Mouse (Mus musculus): Measurements from ENCODE around the gene Nup62. TPM values are rescaled to one million over a fixed set of nuclear protein-coding genes. Genes with fewer than 3 reads are reported as not detected.

The Nup62 gene
- total RNA-seq, 1 experiment, result 98.0 TPM

- Histone ChIP-seq H3K4me1 (ENCODE audit: control insufficient read depth in 2 of 2, insufficient read depth in 2 of 2, low read length in 2 of 2, poor library complexity in 1 of 2) (peaks cover 0 to 22% of the 10 kb centered on the region in 2 experiments; a peak in 3 of 4 replicates), H3K9me3 (ENCODE audit: control insufficient read depth, insufficient read depth, low read depth, low read length) (no peaks in the 10 kb centered on the region), H3K27ac (ENCODE audit: insufficient read depth, low read depth, low read length, poor library complexity, severe bottlenecking) (no peak overlapping the region), H3K4me3 (ENCODE audit: insufficient read depth in 1 of 2, low read depth in 1 of 2, low read length in 2 of 2, poor library complexity in 1 of 2, severe bottlenecking in 1 of 2) (no peak overlapping the region), H3K9ac (ENCODE audit: insufficient read depth, low read depth, low read length, poor library complexity, severe bottlenecking) (no peak overlapping the region), H3K36me3 (ENCODE audit: control insufficient read depth, insufficient read depth, low read length, poor library complexity, severe bottlenecking) (peaks cover 53% of the 10 kb centered on the region)
- no peak for DNase-seq (ENCODE audit: low read depth, low spot score)
- in situ Hi-C loops (cut with MboI; ENCODE audit: low sequenced_read_pairs in 2 of 2, unreplicated experiment in 2 of 2), result no loop called here
- no peak for TF ChIP-seq CHD2 (IDR thresholded peaks at IDR 0.05; ENCODE audit: low read depth, low read length)
- TF ChIP-seq ZC3H11A (IDR thresholded peaks at IDR 0.05; ENCODE audit: borderline replicate concordance, low read depth, low read length), result no peak
- TF ChIP-seq ZNF384 (IDR thresholded peaks at IDR 0.05; ENCODE audit: low read depth, low read length), result no peak
- no peak for TF ChIP-seq MAFK (IDR thresholded peaks at IDR 0.05; ENCODE audit: insufficient read depth, low read depth, low read length)
- no peak for TF ChIP-seq HCFC1 (IDR thresholded peaks at IDR 0.05; ENCODE audit: borderline replicate concordance, insufficient read depth, low read length)
Measured at GRCm38 (mm10) chr7:44828706-44829105, 12.8 kb downstream of the Nup62 start.

GRCm38 (mm10) chr7:44832763-44833162, 16.9 kb downstream of the Nup62 start:
- no peak for TF ChIP-seq HCFC1 (IDR thresholded peaks at IDR 0.05; ENCODE audit: borderline replicate concordance, insufficient read depth, low read length)
- TF ChIP-seq ZC3H11A (IDR thresholded peaks at IDR 0.05; ENCODE audit: borderline replicate concordance, low read depth, low read length), result no peak
- no peak for TF ChIP-seq ZNF384 (IDR thresholded peaks at IDR 0.05; ENCODE audit: low read depth, low read length)
- no peak for TF ChIP-seq MAFK (IDR thresholded peaks at IDR 0.05; ENCODE audit: insufficient read depth, low read depth, low read length)
- Histone ChIP-seq H3K27ac (ENCODE audit: insufficient read depth, low read depth, low read length, poor library complexity, severe bottlenecking) (no peak overlapping the region), H3K4me1 (ENCODE audit: control insufficient read depth in 2 of 2, insufficient read depth in 2 of 2, low read length in 2 of 2, poor library complexity in 1 of 2) (peaks cover 0 to 18% of the 10 kb centered on the region in 2 experiments; a peak in 2 of 4 replicates), H3K9me3 (ENCODE audit: control insufficient read depth, insufficient read depth, low read depth, low read length) (no peaks in the 10 kb centered on the region), H3K36me3 (ENCODE audit: control insufficient read depth, insufficient read depth, low read length, poor library complexity, severe bottlenecking) (peaks cover 42% of the 10 kb centered on the region), H3K9ac (ENCODE audit: insufficient read depth, low read depth, low read length, poor library complexity, severe bottlenecking) (no peak overlapping the region), H3K4me3 (ENCODE audit: insufficient read depth in 1 of 2, low read depth in 1 of 2, low read length in 2 of 2, poor library complexity in 1 of 2, severe bottlenecking in 1 of 2) (no peak overlapping the region)
- no peak for DNase-seq (ENCODE audit: low read depth, low spot score)
- in situ Hi-C loops (cut with MboI; ENCODE audit: low sequenced_read_pairs in 2 of 2, unreplicated experiment in 2 of 2), result no loop called here

GRCm38 (mm10) chr7:44835373-44836015, 19.6 kb downstream of the Nup62 start:
- no peak overlapping the region for H3K9ac ChIP-seq (ENCODE audit: insufficient read depth, low read depth, low read length, poor library complexity, severe bottlenecking)
- H3K4me3 ChIP-seq (ENCODE audit: insufficient read depth in 1 of 2, low read depth in 1 of 2, low read length in 2 of 2, poor library complexity in 1 of 2, severe bottlenecking in 1 of 2), result no peak overlapping the region
- in situ Hi-C loops (cut with MboI; ENCODE audit: low sequenced_read_pairs in 2 of 2, unreplicated experiment in 2 of 2), result no loop called here
- no peak overlapping the region for H3K27ac ChIP-seq (ENCODE audit: insufficient read depth, low read depth, low read length, poor library complexity, severe bottlenecking)
- TF ChIP-seq CHD2 (IDR thresholded peaks at IDR 0.05; ENCODE audit: low read depth, low read length) (no peak), ZC3H11A (IDR thresholded peaks at IDR 0.05; ENCODE audit: borderline replicate concordance, low read depth, low read length) (no peak), MAFK (IDR thresholded peaks at IDR 0.05; ENCODE audit: insufficient read depth, low read depth, low read length) (no peak), HCFC1 (IDR thresholded peaks at IDR 0.05; ENCODE audit: borderline replicate concordance, insufficient read depth, low read length) (no peak), ZNF384 (IDR thresholded peaks at IDR 0.05; ENCODE audit: low read depth, low read length) (no peak)
- no peaks in the 10 kb centered on the region for H3K9me3 ChIP-seq (ENCODE audit: control insufficient read depth, insufficient read depth, low read depth, low read length)
- no peak for DNase-seq (ENCODE audit: low read depth, low spot score)
- H3K36me3 ChIP-seq (ENCODE audit: control insufficient read depth, insufficient read depth, low read length, poor library complexity, severe bottlenecking), result peaks cover 17% of the 10 kb centered on the region
- H3K4me1 ChIP-seq (ENCODE audit: control insufficient read depth in 2 of 2, insufficient read depth in 2 of 2, low read length in 2 of 2, poor library complexity in 1 of 2), result peaks cover 0 to 8% of the 10 kb centered on the region in 2 experiments; a peak in 1 of 4 replicates

- peaks cover 15% of the 10 kb centered on the region for H3K36me3 ChIP-seq (ENCODE audit: control insufficient read depth, insufficient read depth, low read length, poor library complexity, severe bottlenecking)
- H3K9ac ChIP-seq (ENCODE audit: insufficient read depth, low read depth, low read length, poor library complexity, severe bottlenecking), result no peak overlapping the region
- no peak overlapping the region for H3K4me3 ChIP-seq (ENCODE audit: insufficient read depth in 1 of 2, low read depth in 1 of 2, low read length in 2 of 2, poor library complexity in 1 of 2, severe bottlenecking in 1 of 2)
- H3K27ac ChIP-seq (ENCODE audit: insufficient read depth, low read depth, low read length, poor library complexity, severe bottlenecking), result no peak overlapping the region
- no peak for DNase-seq (ENCODE audit: low read depth, low spot score)
- H3K4me1 ChIP-seq (ENCODE audit: control insufficient read depth in 2 of 2, insufficient read depth in 2 of 2, low read length in 2 of 2, poor library complexity in 1 of 2), result peaks cover 0 to 6% of the 10 kb centered on the region in 2 experiments; a peak in 1 of 4 replicates
- TF ChIP-seq ZC3H11A (IDR thresholded peaks at IDR 0.05; ENCODE audit: borderline replicate concordance, low read depth, low read length) (no peak), MAFK (IDR thresholded peaks at IDR 0.05; ENCODE audit: insufficient read depth, low read depth, low read length) (no peak), HCFC1 (IDR thresholded peaks at IDR 0.05; ENCODE audit: borderline replicate concordance, insufficient read depth, low read length) (no peak), CHD2 (IDR thresholded peaks at IDR 0.05; ENCODE audit: low read depth, low read length) (no peak)
- in situ Hi-C loops (cut with MboI; ENCODE audit: low sequenced_read_pairs in 2 of 2, unreplicated experiment in 2 of 2), result no loop called here
- no peaks in the 10 kb centered on the region for H3K9me3 ChIP-seq (ENCODE audit: control insufficient read depth, insufficient read depth, low read depth, low read length)
Measured at GRCm38 (mm10) chr7:44836016-44836404, 20.1 kb downstream of the Nup62 start.
